Mouse (Mus musculus) lung, adult 18-20 months (tissue): ENCODE data around the gene Borcs5.

Experiments used
- DNase-seq, 2 experiments: peaks; one replicate each; pipeline ENCODE4 v3.0.0; 2022; ENCODE audit warnings: mixed read lengths in 2 of 2

Borcs5 gene

GRCm38 (mm10) chr6:134719156-134719555 is 79.8 kb downstream of the Borcs5 start:
- DNase-seq = no peak

GRCm38 (mm10) chr6:134720150-134720549 is 80.8 kb downstream of the Borcs5 start:
- DNase-seq = no peak

DNA sequence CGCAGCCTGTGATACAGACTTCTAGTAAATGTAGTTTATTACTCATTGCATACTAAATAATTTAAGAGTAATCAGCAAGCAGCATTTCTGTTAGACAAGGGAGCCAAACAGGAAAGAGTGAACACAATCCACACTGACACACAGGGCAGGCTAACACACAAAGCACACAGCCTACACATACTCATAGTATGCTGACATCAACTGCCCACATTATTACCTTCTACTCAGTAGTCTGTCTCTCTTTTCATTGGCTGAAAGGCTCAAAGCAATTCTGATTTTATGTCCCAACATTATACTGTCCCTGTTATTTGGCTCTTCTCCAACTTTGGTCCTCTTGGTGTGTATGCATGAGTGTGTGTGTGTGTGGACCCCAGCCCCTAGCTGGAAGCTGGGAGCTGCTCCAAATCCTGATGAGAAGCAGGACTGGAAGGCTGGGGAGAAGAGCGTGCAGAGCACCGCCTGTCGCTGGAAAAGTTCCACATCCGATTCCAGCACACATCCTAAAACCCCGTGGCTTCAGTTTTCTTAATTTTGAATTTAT is 82.5 kb downstream of the Borcs5 start:
- no peak for DNase-seq

- DNase-seq = no peak
Measured at GRCm38 (mm10) chr6:134722906-134723305, 83.6 kb downstream of the Borcs5 start.

DNA sequence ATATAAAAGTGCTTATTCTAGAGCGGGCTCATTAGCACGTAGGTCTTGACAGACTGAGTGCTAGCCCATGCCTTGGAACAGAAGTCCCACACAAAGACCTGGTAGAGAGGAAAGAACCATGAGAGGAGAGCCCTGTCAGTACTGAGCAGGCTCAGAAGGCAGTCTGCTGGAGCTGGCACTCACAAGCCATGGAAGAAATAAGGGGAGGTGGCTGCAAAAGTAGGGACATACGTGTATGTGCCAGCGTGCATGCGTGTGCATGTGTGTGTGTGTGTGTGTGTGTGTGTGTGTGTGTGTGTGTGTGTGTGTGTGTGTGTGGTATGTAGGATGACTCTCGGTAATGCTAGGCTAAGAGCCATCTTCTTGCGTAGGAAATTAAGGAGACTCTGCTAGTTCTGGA is 84.0 kb downstream of the Borcs5 start:
- DNase-seq = no peak

DNA sequence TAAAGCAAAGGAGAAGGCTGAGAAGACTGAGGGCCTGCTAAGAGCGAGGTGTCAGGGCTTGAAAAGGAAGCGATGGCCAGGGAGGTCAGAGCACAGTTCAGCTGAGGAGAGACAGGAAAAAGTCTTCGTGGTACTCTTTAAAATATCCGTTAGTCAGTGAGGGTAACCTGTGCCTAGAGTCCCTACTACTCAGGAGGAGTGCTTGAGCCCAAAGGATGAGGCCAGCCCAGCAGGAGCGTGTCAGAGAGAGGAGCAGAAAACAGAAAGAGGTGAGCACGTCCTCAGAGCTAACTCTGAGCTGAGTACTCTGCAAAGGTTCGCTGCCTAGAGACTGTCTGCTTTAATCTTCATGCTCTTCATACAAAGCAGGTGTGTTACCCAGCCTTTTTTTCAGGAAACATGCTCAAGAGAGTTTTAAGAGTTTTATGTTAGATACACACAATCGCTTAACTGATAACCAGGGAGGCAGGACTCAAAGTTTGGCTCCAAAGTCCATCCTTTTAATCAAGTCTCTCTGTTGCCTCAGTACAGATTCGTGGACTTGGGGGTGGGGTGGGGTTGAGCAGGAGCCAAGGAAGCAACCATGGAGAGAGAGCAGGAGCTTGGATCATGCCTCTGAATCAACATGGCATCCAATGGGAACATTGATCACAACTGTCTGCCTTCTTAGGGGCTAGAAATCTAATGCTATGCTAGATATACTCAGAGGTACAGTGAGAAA is 84.7 kb downstream of the Borcs5 start:
- no peak for DNase-seq

GRCm38 (mm10) chr6:134725406-134725805 is 86.1 kb downstream of the Borcs5 start:
- no peak for DNase-seq

- no peak for DNase-seq
Measured at GRCm38 (mm10) chr6:134730978-134731377, 91.7 kb downstream of the Borcs5 start.

DNA sequence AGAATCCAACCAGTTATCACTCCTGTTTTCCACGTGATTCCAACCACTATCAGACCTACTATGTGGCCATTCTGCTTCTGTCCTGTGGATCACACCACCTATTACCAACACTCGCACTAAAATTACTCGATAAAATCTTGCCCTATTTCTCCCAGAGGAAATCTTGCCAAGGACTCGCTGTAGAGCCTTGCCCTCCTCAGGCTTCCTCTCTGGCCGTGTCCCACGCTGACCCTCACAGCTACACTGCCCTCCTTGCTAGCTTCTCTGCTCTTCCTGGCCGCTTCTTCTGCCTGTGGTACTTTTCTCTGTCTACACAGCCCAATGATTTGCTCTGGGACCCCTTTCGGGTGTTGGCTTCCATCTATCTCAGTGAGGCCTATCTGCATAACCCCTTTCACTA is 93.5 kb downstream of the Borcs5 start:
- no peak for DNase-seq

- no peak for DNase-seq
Measured at GRCm38 (mm10) chr6:134733800-134734221, 94.5 kb downstream of the Borcs5 start.

- no peak for DNase-seq
Measured at GRCm38 (mm10) chr6:134736853-134737252, 97.5 kb downstream of the Borcs5 start.

- no peak for DNase-seq
Measured at GRCm38 (mm10) chr6:134743568-134743967, 104.3 kb downstream of the Borcs5 start.

DNA sequence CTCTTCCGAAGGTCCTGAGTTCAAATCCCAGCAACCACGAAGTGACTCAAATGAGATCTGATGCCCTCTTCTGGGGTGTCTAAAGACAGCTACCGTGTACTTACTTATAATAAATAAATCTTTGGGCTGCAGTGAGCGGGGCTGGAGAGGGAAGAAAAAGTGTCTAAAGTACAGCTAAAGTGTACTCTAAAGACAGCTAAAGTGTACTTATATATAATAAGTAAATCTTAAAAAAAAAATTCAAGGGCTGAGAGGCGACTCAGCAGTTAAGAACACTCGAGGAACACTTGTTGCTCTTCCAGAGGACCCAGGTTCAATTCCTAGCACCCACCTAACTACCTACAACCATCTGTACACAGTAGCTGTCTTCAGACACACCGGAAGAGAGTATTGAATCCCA is 106.6 kb downstream of the Borcs5 start:
- DNase-seq = peak in 1 of 2 experiments; percentile 21

- peak in 1 of 2 experiments; percentile 39 for DNase-seq
Measured at GRCm38 (mm10) chr6:134748126-134748525, 108.8 kb downstream of the Borcs5 start.

DNA sequence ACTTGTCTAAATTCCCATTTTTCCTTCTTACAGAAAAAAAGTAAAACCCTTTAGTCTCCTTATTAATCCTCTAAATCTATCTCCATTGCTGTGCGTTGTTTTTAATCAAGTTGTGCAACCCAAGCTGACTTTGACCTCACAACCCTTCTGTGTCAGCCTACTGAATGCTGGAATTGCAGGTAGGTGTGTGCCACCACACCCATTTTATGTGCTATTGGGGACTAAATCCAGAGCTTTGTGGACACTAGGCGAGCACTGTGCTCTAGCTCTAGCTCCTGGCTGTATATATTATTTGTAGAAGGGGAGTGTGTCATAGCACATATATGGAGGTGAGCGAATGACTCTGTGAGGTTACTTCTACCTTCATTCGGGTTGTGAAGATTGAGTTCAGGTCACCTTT is 111.8 kb downstream of the Borcs5 start:
- no peak for DNase-seq

GRCm38 (mm10) chr6:134751883-134752647 is 112.8 kb downstream of the Borcs5 start:
- DNase-seq = no peak

DNA sequence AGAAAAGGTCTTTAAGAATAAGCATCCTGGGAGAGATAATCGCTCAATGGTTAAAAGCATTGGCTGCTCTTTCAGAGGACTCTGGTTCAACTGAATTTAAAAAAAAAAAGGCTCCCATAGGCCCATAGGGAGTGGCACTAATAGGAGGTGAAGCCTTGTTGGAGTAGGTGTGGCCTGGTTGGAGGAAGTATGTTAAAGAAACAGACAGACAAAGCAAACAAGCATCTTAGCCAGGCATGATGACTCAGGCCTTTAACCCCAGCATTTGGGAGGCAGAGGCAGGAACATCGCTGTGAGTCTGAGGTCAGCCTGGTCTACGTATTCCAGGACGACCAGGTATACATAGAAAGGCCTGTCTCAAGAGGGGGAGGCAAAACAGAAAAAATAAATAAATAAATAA is 114.1 kb downstream of the Borcs5 start:
- DNase-seq = no peak

DNA sequence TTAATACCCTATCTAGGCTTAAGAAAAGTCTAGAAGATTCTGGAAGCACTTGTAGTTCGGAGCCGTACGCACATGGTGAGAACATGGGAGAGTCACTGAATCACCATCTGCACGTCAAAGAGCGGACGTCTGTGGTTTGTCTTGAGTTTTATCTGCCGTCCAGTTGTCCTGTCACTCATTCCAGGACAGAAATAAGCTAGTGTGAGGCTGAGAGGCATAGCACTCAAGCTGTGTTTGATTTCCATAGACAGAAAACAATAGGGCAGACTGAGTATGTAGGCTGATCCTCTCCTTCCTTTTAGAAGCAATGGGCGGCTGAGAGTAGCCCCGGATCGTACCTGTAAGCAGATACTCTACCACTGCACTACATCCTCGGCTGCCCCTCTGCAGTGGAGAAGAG is 114.5 kb downstream of the Borcs5 start:
- no peak for DNase-seq

GRCm38 (mm10) chr6:134756058-134756457 is 116.7 kb downstream of the Borcs5 start:
- no peak for DNase-seq
